8 mouse cellular contexts compared by ENCODE assay signal in genomic region chr6:85262865-85263515, GRCm38 (mm10).
A peak's percentile ranks its signal among the peaks of the same experiment; 100 is the strongest.
DNase-seq lines count a peak whose midpoint lies in the region; ATAC-seq and TF ChIP-seq lines count a peak whose summit lies in the region.

No protein-coding gene starts in this region.

- intact Hi-C loops in heart, postnatal 25 days (cut with DNase I), result loop anchor here (2.0 to 5.0 kb wide), 2 partner anchors 130 to 149 kb away; no protein-coding TSS in a partner anchor

- 100% methylated on average over 4 of the region's 4 CpGs for WGBS in kidney, postnatal 0 days

- H3K4me2 ChIP-seq in kidney, postnatal 0 days (ENCODE audit: low read length), result no peak overlapping the region

- H3K27ac ChIP-seq in bone marrow macrophage, adult 2 months (ENCODE audit: insufficient read depth, low read depth, low read length), result no peak overlapping the region
- no peak overlapping the region for H3K27ac ChIP-seq in kidney, postnatal 0 days

- H3K9me3 ChIP-seq in kidney, postnatal 0 days (replicated peaks; ENCODE audit: low read length), result no peaks in the 10 kb centered on the region

- H3K36me3 ChIP-seq in kidney, postnatal 0 days (ENCODE audit: insufficient read depth, low read length), result no peaks in the 10 kb centered on the region

- H3K9ac ChIP-seq in kidney, postnatal 0 days (ENCODE audit: low read depth, low read length), result no peak overlapping the region

- H3K4me1 ChIP-seq in bone marrow macrophage, adult 2 months (ENCODE audit: control insufficient read depth, insufficient read depth, low read length), result no peaks in the 10 kb centered on the region
- 0 out of 2 replicates have a peak, but pooled peaks cover 3% of the 10 kb centered on the region for H3K4me1 ChIP-seq in kidney, postnatal 0 days (replicated peaks; ENCODE audit: insufficient read depth, low read length)

- H3K27me3 ChIP-seq in kidney, postnatal 0 days (ENCODE audit: insufficient read depth, low read length), result no peaks in the 10 kb centered on the region

- peak; percentile 92 for DNase-seq in heart, adult 11 months
- no peak for DNase-seq in heart, postnatal 25 days (ENCODE audit: low spot score)
- peak; percentile 43 for DNase-seq in 416B (ENCODE audit: low read depth)
- peak; percentile 57 for DNase-seq in forelimb bud, embryonic 11.5 days (ENCODE audit: low read depth, low spot score)
- DNase-seq in kidney, postnatal 0 days (ENCODE audit: low spot score), result peak; percentile 67
- peak; percentile 16 for DNase-seq in naive thymus-derived CD4-positive, alpha-beta T cell, adult 2 months (ENCODE audit: low read depth)

- no peak for TF ChIP-seq POLR2A in bone marrow macrophage, adult 2 months (IDR thresholded peaks at IDR 0.05; ENCODE audit: borderline replicate concordance, low read depth, low read length)

- peak; percentile 25; the same call in 1 of the 2 replicates for ATAC-seq in kidney, postnatal 0 days (replicated peaks; ENCODE audit: low FRiP score, low read depth)
- no peak for ATAC-seq in activated CD4-positive, CD25-positive, alpha-beta regulatory T cell, adult 4 months

- TF ChIP-seq CTCF in bone marrow macrophage, adult 2 months (IDR thresholded peaks at IDR 0.05; ENCODE audit: low read depth, low read length), result peak; percentile 46
- TF ChIP-seq CTCF in kidney, postnatal 0 days (IDR thresholded peaks at IDR 0.05; ENCODE audit: low read depth), result peak; percentile 77

- H3K4me3 ChIP-seq in bone marrow macrophage, adult 2 months (ENCODE audit: insufficient read depth, low read length), result no peak overlapping the region
- H3K4me3 ChIP-seq in kidney, postnatal 0 days (replicated peaks; ENCODE audit: low read depth, low read length), result no peak overlapping the region
